Mouse (Mus musculus): ENCODE data around the gene Cilp. TPM values are rescaled to one million over a fixed set of nuclear protein-coding genes. Genes with fewer than 3 reads are reported as not detected.

The Cilp gene
- polyA plus RNA-seq, 1 experiment from 2014 or later: 0.64 TPM

- Histone ChIP-seq H3K27ac (ENCODE audit: low read depth, low read length) (peak overlapping the region; percentile 71; the same call in 1 of the 2 replicates), H3K27me3 (ENCODE audit: control insufficient read depth, insufficient read depth, low read length) (no peaks in the 10 kb centered on the region), H3K9ac (ENCODE audit: low read depth, low read length) (peak overlapping the region; percentile 93), H3K4me1 (ENCODE audit: control insufficient read depth, insufficient read depth, low read length) (peaks cover 7% of the 10 kb centered on the region), H3K9me3 (ENCODE audit: control insufficient read depth, low read length) (no peaks in the 10 kb centered on the region), H3K4me3 (ENCODE audit: low read length) (peak overlapping the region; percentile 97), H3K4me2 (replicated peaks; ENCODE audit: low read depth, low read length) (peak overlapping the region; percentile 59), H3K36me3 (ENCODE audit: control insufficient read depth, insufficient read depth, low read length) (peaks cover 12% of the 10 kb centered on the region)
- no peak for ATAC-seq (ENCODE audit: low FRiP score, low TSS enrichment)
- 2% methylated on average over 28 of the region's 28 CpGs for WGBS
These were observed 29.9 kb downstream of the Cilp start for GRCm38 (mm10) chr9:65294716-65295378.

DNA sequence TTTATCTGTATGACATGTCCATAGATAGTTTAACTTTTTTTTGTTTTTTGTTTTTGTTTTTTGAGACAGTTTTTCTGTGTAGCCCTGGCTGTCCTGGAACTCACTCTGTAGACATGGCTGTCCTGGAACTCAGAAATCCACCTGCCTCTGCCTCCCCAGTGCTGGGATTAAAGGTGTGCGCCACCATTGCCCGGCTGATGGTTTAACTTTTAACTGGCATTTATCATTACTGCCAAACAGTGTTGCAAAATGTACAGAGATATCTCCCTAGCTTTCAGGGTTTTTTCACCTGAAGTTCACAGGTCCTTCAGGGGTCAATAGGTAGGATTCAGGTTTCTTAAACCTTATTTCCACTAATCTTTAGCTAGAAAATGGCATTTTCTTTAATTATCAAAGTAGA is 32.1 kb downstream of the Cilp start:
- Histone ChIP-seq H3K4me2 (replicated peaks; ENCODE audit: low read depth, low read length) (no peak overlapping the region), H3K27ac (ENCODE audit: low read depth, low read length) (no peak overlapping the region), H3K36me3 (ENCODE audit: control insufficient read depth, insufficient read depth, low read length) (peaks cover 28% of the 10 kb centered on the region), H3K4me3 (ENCODE audit: low read length) (no peak overlapping the region), H3K9me3 (ENCODE audit: control insufficient read depth, low read length) (no peaks in the 10 kb centered on the region), H3K4me1 (ENCODE audit: control insufficient read depth, insufficient read depth, low read length) (peaks cover 7% of the 10 kb centered on the region), H3K27me3 (ENCODE audit: control insufficient read depth, insufficient read depth, low read length) (no peaks in the 10 kb centered on the region), H3K9ac (ENCODE audit: low read depth, low read length) (no peak overlapping the region)
- ATAC-seq (ENCODE audit: low FRiP score, low TSS enrichment): no peak
- WGBS: 98% methylated on average over 2 of the region's 2 CpGs

DNA sequence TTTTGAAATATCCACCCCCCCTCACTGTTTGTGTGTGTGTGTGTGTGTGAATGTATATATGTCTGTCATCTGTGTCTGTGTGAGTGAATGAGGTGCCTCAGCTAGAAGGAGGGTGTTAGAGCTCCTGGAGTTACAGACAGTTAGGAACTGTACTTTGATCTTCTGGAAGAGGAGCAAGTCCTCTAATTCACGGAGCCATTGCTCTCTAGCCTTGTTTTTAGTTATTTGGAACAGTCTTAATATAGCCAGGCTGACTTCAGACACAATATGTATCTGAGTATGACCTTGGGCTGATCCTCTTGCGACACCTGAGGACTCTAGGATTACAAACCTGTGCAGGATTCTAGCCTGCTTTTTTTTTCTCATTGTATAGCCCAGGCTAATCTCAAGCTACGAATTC is 33.8 kb downstream of the Cilp start:
- Histone ChIP-seq H3K4me2 (replicated peaks; ENCODE audit: low read depth, low read length) (no peak overlapping the region), H3K9ac (ENCODE audit: low read depth, low read length) (no peak overlapping the region), H3K27me3 (ENCODE audit: control insufficient read depth, insufficient read depth, low read length) (no peaks in the 10 kb centered on the region), H3K4me1 (ENCODE audit: control insufficient read depth, insufficient read depth, low read length) (peaks cover 7% of the 10 kb centered on the region), H3K9me3 (ENCODE audit: control insufficient read depth, low read length) (no peaks in the 10 kb centered on the region), H3K4me3 (ENCODE audit: low read length) (no peak overlapping the region), H3K36me3 (ENCODE audit: control insufficient read depth, insufficient read depth, low read length) (peaks cover 43% of the 10 kb centered on the region), H3K27ac (ENCODE audit: low read depth, low read length) (no peak overlapping the region)
- WGBS: 91% methylated on average over 3 of the region's 3 CpGs
- ATAC-seq (ENCODE audit: low FRiP score, low TSS enrichment): no peak

DNA sequence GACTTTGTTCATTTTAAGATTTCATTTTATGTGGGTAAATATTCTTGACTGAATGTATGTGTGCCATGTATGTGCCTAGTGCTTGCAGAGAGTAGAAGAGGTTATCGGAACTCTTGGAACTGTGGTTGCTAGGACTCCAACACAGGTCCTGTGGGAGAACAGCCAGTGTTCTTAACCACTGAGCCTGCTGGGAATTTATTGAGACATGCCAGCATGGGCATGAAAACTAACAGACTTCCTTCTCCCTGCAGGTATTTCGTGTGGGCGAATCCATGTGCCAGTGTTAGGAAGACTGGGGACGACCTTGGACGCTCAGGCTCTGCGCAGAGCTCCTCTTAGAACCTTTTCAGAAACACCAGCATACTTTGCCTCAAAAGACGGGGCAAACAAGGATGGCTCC is 34.7 kb downstream of the Cilp start:
- Histone ChIP-seq H3K36me3 (ENCODE audit: control insufficient read depth, insufficient read depth, low read length) (peaks cover 50% of the 10 kb centered on the region), H3K27me3 (ENCODE audit: control insufficient read depth, insufficient read depth, low read length) (no peaks in the 10 kb centered on the region), H3K4me1 (ENCODE audit: control insufficient read depth, insufficient read depth, low read length) (peaks cover 7% of the 10 kb centered on the region), H3K27ac (ENCODE audit: low read depth, low read length) (no peak overlapping the region), H3K9ac (ENCODE audit: low read depth, low read length) (no peak overlapping the region), H3K9me3 (ENCODE audit: control insufficient read depth, low read length) (no peaks in the 10 kb centered on the region), H3K4me3 (ENCODE audit: low read length) (no peak overlapping the region), H3K4me2 (replicated peaks; ENCODE audit: low read depth, low read length) (no peak overlapping the region)
- 96% methylated on average over 7 of the region's 7 CpGs for WGBS
- ATAC-seq (ENCODE audit: low FRiP score, low TSS enrichment): no peak

GRCm38 (mm10) chr9:65302327-65302983 is 37.5 kb downstream of the Cilp start:
- no peaks in the 10 kb centered on the region for H3K4me1 ChIP-seq (ENCODE audit: control insufficient read depth, insufficient read depth, low read length)
- no peak overlapping the region for H3K27ac ChIP-seq (ENCODE audit: low read depth, low read length)
- 93% methylated on average over 4 of the region's 4 CpGs for WGBS
- no peak for ATAC-seq (ENCODE audit: low FRiP score, low TSS enrichment)
- no peaks in the 10 kb centered on the region for H3K9me3 ChIP-seq (ENCODE audit: control insufficient read depth, low read length)
- H3K4me3 ChIP-seq (ENCODE audit: low read length): no peak overlapping the region
- no peak overlapping the region for H3K4me2 ChIP-seq (replicated peaks; ENCODE audit: low read depth, low read length)
- no peak overlapping the region for H3K9ac ChIP-seq (ENCODE audit: low read depth, low read length)
- no peaks in the 10 kb centered on the region for H3K27me3 ChIP-seq (ENCODE audit: control insufficient read depth, insufficient read depth, low read length)
- peaks cover 55% of the 10 kb centered on the region for H3K36me3 ChIP-seq (ENCODE audit: control insufficient read depth, insufficient read depth, low read length)

DNA sequence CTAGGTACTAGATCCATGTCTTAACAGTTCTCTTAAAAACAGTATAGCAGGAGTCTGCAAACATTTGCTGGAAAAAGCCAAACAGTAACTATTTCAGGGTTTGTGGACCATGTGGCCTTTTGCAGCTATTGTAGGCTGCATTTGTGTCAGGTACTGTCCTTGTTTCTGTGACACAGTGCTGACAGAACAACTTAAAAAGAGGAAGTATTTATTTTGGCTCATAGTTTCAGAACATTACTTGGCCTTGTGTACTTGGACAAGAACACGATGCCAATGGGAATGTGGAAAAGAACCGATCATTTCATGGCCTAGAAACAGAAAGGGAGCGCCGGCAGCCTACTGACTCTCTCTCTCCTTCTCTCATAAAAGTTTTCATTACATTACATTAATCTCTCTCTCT is 38.6 kb downstream of the Cilp start:
- no peak overlapping the region for H3K27ac ChIP-seq (ENCODE audit: low read depth, low read length)
- no peaks in the 10 kb centered on the region for H3K27me3 ChIP-seq (ENCODE audit: control insufficient read depth, insufficient read depth, low read length)
- ATAC-seq (ENCODE audit: low FRiP score, low TSS enrichment): no peak
- no peak overlapping the region for H3K4me2 ChIP-seq (replicated peaks; ENCODE audit: low read depth, low read length)
- no peaks in the 10 kb centered on the region for H3K9me3 ChIP-seq (ENCODE audit: control insufficient read depth, low read length)
- H3K9ac ChIP-seq (ENCODE audit: low read depth, low read length): no peak overlapping the region
- H3K4me3 ChIP-seq (ENCODE audit: low read length): no peak overlapping the region
- 80% methylated on average over 4 of the region's 4 CpGs for WGBS
- H3K36me3 ChIP-seq (ENCODE audit: control insufficient read depth, insufficient read depth, low read length): peaks cover 57% of the 10 kb centered on the region
- no peaks in the 10 kb centered on the region for H3K4me1 ChIP-seq (ENCODE audit: control insufficient read depth, insufficient read depth, low read length)

DNA sequence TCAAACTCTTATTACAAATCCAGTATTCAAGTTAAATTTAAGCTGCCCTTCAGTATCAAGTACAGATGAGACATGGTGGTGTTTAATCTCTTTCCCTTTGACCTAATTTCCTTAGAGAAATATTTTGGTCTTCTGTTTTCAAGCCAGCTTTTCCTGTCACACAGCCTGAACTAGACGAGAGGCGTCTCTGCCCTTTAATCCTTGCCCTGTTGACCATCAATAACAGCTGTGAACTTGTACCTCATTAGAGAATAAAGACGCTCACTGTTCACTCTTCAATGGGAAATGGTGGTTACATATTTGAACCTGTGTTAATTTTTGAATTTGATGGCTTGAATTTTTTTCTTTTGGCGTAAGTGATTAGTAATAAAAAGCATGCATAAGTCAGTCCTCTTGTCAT is 39.3 kb downstream of the Cilp start:
- H3K9ac ChIP-seq (ENCODE audit: low read depth, low read length): no peak overlapping the region
- peaks cover 63% of the 10 kb centered on the region for H3K36me3 ChIP-seq (ENCODE audit: control insufficient read depth, insufficient read depth, low read length)
- no peak overlapping the region for H3K4me2 ChIP-seq (replicated peaks; ENCODE audit: low read depth, low read length)
- no peak overlapping the region for H3K27ac ChIP-seq (ENCODE audit: low read depth, low read length)
- no peaks in the 10 kb centered on the region for H3K27me3 ChIP-seq (ENCODE audit: control insufficient read depth, insufficient read depth, low read length)
- WGBS: 47% methylated on average over 4 of the region's 4 CpGs
- no peaks in the 10 kb centered on the region for H3K9me3 ChIP-seq (ENCODE audit: control insufficient read depth, low read length)
- H3K4me1 ChIP-seq (ENCODE audit: control insufficient read depth, insufficient read depth, low read length): no peaks in the 10 kb centered on the region
- H3K4me3 ChIP-seq (ENCODE audit: low read length): no peak overlapping the region
- no peak for ATAC-seq (ENCODE audit: low FRiP score, low TSS enrichment)

GRCm38 (mm10) chr9:65306672-65307071 is 41.7 kb downstream of the Cilp start:
- ATAC-seq (ENCODE audit: low FRiP score, low TSS enrichment): no peak
- no peak overlapping the region for H3K27ac ChIP-seq (ENCODE audit: low read depth, low read length)
- WGBS: 96% methylated on average over 2 of the region's 2 CpGs
- no peaks in the 10 kb centered on the region for H3K27me3 ChIP-seq (ENCODE audit: control insufficient read depth, insufficient read depth, low read length)
- no peak overlapping the region for H3K9ac ChIP-seq (ENCODE audit: low read depth, low read length)
- no peak overlapping the region for H3K4me2 ChIP-seq (replicated peaks; ENCODE audit: low read depth, low read length)
- no peaks in the 10 kb centered on the region for H3K4me1 ChIP-seq (ENCODE audit: control insufficient read depth, insufficient read depth, low read length)
- H3K36me3 ChIP-seq (ENCODE audit: control insufficient read depth, insufficient read depth, low read length): peaks cover 64% of the 10 kb centered on the region
- H3K4me3 ChIP-seq (ENCODE audit: low read length): no peak overlapping the region
- H3K9me3 ChIP-seq (ENCODE audit: control insufficient read depth, low read length): no peaks in the 10 kb centered on the region

DNA sequence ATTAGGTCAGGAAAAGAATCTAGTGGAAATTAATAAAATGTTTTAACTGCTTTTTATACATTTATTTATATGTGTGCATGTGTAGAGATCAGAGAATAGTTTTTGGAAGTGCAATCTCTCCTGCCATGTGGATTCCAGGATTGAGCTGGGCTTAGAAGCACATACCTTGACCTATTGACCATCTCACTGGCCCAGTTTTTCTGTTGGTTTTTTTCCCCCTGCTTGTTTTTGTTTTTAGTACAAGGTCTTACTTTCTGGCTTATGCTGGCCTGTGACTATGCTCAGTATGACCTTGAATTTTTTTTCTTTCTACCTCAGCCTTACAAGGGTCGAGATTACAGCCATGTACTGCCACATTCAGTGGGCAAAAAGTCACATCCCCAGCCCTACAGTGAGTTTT is 43.0 kb downstream of the Cilp start:
- H3K27ac ChIP-seq (ENCODE audit: low read depth, low read length): no peak overlapping the region
- no peaks in the 10 kb centered on the region for H3K27me3 ChIP-seq (ENCODE audit: control insufficient read depth, insufficient read depth, low read length)
- ATAC-seq (ENCODE audit: low FRiP score, low TSS enrichment): no peak
- no peak overlapping the region for H3K4me2 ChIP-seq (replicated peaks; ENCODE audit: low read depth, low read length)
- peaks cover 62% of the 10 kb centered on the region for H3K36me3 ChIP-seq (ENCODE audit: control insufficient read depth, insufficient read depth, low read length)
- H3K4me3 ChIP-seq (ENCODE audit: low read length): no peak overlapping the region
- no peaks in the 10 kb centered on the region for H3K9me3 ChIP-seq (ENCODE audit: control insufficient read depth, low read length)
- WGBS: 86% methylated on average over 1 of the region's 1 CpGs
- H3K4me1 ChIP-seq (ENCODE audit: control insufficient read depth, insufficient read depth, low read length): no peaks in the 10 kb centered on the region
- no peak overlapping the region for H3K9ac ChIP-seq (ENCODE audit: low read depth, low read length)

All from kidney, embryonic 14.5 days (tissue).